Mouse (Mus musculus): ENCODE results near the gene Rasa3.

DNA sequence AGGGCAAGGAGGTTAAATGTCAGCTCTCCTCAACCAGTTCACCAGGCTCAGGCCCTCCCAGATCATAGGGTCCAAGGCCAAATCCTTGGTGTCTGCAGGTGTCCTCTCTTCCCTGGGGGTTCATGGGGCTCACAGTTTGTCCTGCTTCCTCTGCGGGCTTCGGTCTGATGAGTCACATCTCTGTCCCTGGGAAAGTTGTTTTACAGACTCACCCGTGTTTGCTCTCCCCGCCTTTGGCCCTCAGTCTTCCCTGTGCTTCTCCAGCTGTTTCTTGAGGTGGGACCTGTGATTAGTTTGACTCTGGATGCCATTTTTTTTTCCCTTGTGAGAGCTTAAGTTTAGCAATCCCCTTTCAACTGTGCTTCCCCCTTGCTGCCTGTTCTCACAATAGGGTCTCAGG, 18.8 kb upstream of the Rasa3 start:
- TF ChIP-seq POLR2A (IDR thresholded peaks at IDR 0.05; ENCODE audit: low read depth, low read length) = no peak
- no peak for TF ChIP-seq CTCF (conservative IDR thresholded peaks at IDR 0.05; ENCODE audit: insufficient read depth, insufficient read length, low read depth, low read length)

All from kidney, adult 2 months (tissue).